Mouse (Mus musculus) limb, embryonic 12.5 days (tissue): ENCODE results near the gene Tulp1. TPM values are rescaled to one million over a fixed set of nuclear protein-coding genes. Genes with fewer than 3 reads are reported as not detected.
"Not testable (repeated sequence)": the region's sequence is repeated elsewhere in the genome, so short reads cannot be mapped to it uniquely, and the experiment has no call there.

ENCODE experiments used
- ATAC-seq: fragments of 200-750 bp; cut with Nextera tagmentation; 2 replicates; pipeline ENCODE4 v1.8.0; 2017; ENCODE audit warnings: low read depth, moderate TSS enrichment; ENCODE audit not compliant: insufficient number of reproducible peaks, insufficient read depth, low FRiP score, low TSS enrichment
- H3K27ac ChIP-seq: fragments of 300-500 bp; sonication (generic); 2 replicates; pipeline ENCODE4 v1.5.1; 2016; ENCODE audit warnings: mild to moderate bottlenecking, moderate library complexity
- H3K27me3 ChIP-seq: fragments of 300-500 bp; sonication (generic); 2 replicates; pipeline ENCODE4 v1.6.1; 2016; ENCODE audit warnings: mild to moderate bottlenecking, moderate library complexity
- H3K36me3 ChIP-seq: fragments of 300-500 bp; sonication (generic); 2 replicates; pipeline ENCODE4 v1.6.1; 2016; ENCODE audit warnings: mild to moderate bottlenecking, moderate library complexity
- H3K4me1 ChIP-seq: fragments of 300-500 bp; sonication (generic); replicated peaks from 2 replicates; pipeline ENCODE4 v1.6.1; 2016
- H3K4me2 ChIP-seq: fragments of 300-500 bp; sonication (generic); 2 replicates; pipeline ENCODE4 v1.6.1; 2016; ENCODE audit warnings: mild to moderate bottlenecking, moderate library complexity
- H3K4me3 ChIP-seq: fragments of 300-500 bp; sonication (generic); replicated peaks from 2 replicates; pipeline ENCODE4 v1.5.1; 2016; ENCODE audit warnings: mild to moderate bottlenecking
- H3K9ac ChIP-seq: fragments of 300-500 bp; sonication (generic); replicated peaks from 2 replicates; pipeline ENCODE4 v1.6.1; 2016; ENCODE audit warnings: mild to moderate bottlenecking, moderate library complexity
- H3K9me3 ChIP-seq: fragments of 300-500 bp; sonication (generic); 2 replicates; pipeline ENCODE4 v1.6.1; 2016; ENCODE audit warnings: mild to moderate bottlenecking, moderate library complexity
- WGBS: fragments of 180-500 bp; shearing (Covaris S2); methylation state at CpG from one replicate; pipeline ENCODE4 v1.1.7; 2016; 5-methylcytosine and 5-hydroxymethylcytosine counted together
- polyA plus RNA-seq: library from polyadenylated mRNA; unstranded; fragments of >200 nt; fragmentation: Nextera tagmentation; extraction: Ambion mirVana; gene quantifications from 2 replicates; pipeline ENCODE4 v1.2.1, GENCODE M21; 2016

Gene Tulp1
- polyA plus RNA-seq, 1 experiment from 2014 or later: 8.6 TPM

DNA sequence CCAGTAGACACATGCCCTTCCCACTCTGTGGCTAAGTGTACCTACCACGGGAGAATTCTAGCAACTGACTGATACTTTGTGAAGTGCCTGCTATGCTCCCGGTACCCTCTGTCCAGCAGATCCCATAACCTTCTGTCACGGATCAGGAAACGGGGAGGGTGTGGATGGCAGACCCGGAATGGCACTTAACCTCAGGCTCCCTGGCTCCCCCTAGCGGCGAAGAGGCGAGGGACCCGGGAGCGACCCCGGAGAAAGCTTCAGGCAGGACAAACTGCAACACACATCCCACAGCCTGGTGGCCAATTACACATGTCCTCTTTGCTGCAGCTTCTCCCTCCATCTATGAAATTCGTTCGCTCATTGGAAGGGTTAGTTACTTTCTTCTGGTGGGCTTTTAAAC is 3.4 kb upstream of the Tulp1 start:
- no peak for ATAC-seq

GRCm38 (mm10) chr17:28363507-28363906 is 1.5 kb downstream of the Tulp1 start:
- H3K9me3 ChIP-seq: peaks cover 3% of the 10 kb centered on the region; the same call in 1 of the 2 replicates
- peak overlapping the region; percentile 54; the same call in 1 of the 2 replicates for H3K9ac ChIP-seq
- WGBS: 12% methylated on average over 6 of the region's 6 CpGs
- peaks cover 30% of the 10 kb centered on the region for H3K4me1 ChIP-seq
- no peak overlapping the region for H3K27ac ChIP-seq
- H3K36me3 ChIP-seq: no peaks in the 10 kb centered on the region
- H3K4me2 ChIP-seq: peak overlapping the region; percentile 67
- H3K27me3 ChIP-seq: peaks cover 72% of the 10 kb centered on the region
- H3K4me3 ChIP-seq: peak overlapping the region; percentile 40
- ATAC-seq: no peak

More for the DNA sequence above, 3.4 kb upstream of the Tulp1 start:
- Histone ChIP-seq H3K4me1 (peaks cover 15% of the 10 kb centered on the region), H3K4me3 (no peak overlapping the region), H3K9ac (no peak overlapping the region), H3K4me2 (no peak overlapping the region), H3K27me3 (peaks cover 27% of the 10 kb centered on the region), H3K27ac (no peak overlapping the region), H3K9me3 (no peaks in the 10 kb centered on the region), H3K36me3 (no peaks in the 10 kb centered on the region)
- 6% methylated on average over 13 of the region's 13 CpGs for WGBS

- peaks cover 79% of the 10 kb centered on the region for H3K27me3 ChIP-seq
- peak overlapping the region; percentile 54 for H3K9ac ChIP-seq
- H3K36me3 ChIP-seq: no peaks in the 10 kb centered on the region
- H3K27ac ChIP-seq: 0 out of 2 replicates have a peak overlapping the region, but pooled peaks have one; percentile 12
- WGBS: 2% methylated on average over 25 of the region's 25 CpGs
- peaks cover 3% of the 10 kb centered on the region; the same call in 1 of the 2 replicates for H3K9me3 ChIP-seq
- H3K4me3 ChIP-seq: peak overlapping the region; percentile 40
- ATAC-seq: no peak; the same call in 1 of the 2 replicates
- H3K4me2 ChIP-seq: peak overlapping the region; percentile 67
- H3K4me1 ChIP-seq: peaks cover 30% of the 10 kb centered on the region
Observed at GRCm38 (mm10) chr17:28362653-28363292, 2.2 kb downstream of the Tulp1 start.

- Histone ChIP-seq H3K27ac (0 out of 2 replicates have a peak overlapping the region, but pooled peaks have one; percentile 12), H3K9ac (peak overlapping the region; percentile 54), H3K4me2 (peak overlapping the region; percentile 67), H3K4me1 (peaks cover 30% of the 10 kb centered on the region), H3K9me3 (peaks cover 3% of the 10 kb centered on the region; the same call in 1 of the 2 replicates), H3K36me3 (no peaks in the 10 kb centered on the region), H3K4me3 (peak overlapping the region; percentile 40), H3K27me3 (peaks cover 84% of the 10 kb centered on the region)
- no peak for ATAC-seq
- 36% methylated on average over 11 of the region's 11 CpGs for WGBS
Observed at GRCm38 (mm10) chr17:28361921-28362652, 2.9 kb downstream of the Tulp1 start.

- Histone ChIP-seq H3K27me3 (peaks cover 79% of the 10 kb centered on the region), H3K4me1 (peaks cover 30% of the 10 kb centered on the region)
- ATAC-seq: no peak
Observed at GRCm38 (mm10) chr17:28360531-28361277, 4.3 kb downstream of the Tulp1 start.

GRCm38 (mm10) chr17:28358576-28359261 is 6.3 kb downstream of the Tulp1 start:
- 20% methylated on average over 24 of the region's 24 CpGs for WGBS

More at GRCm38 (mm10) chr17:28360531-28361277, 4.3 kb downstream of the Tulp1 start:
- no peak overlapping the region for H3K4me2 ChIP-seq
- H3K4me3 ChIP-seq: no peak overlapping the region
- WGBS: 83% methylated on average over 9 of the region's 9 CpGs
- H3K9me3 ChIP-seq: peaks cover 3% of the 10 kb centered on the region; the same call in 1 of the 2 replicates
- H3K9ac ChIP-seq: no peak overlapping the region
- H3K27ac ChIP-seq: no peak overlapping the region
- no peaks in the 10 kb centered on the region for H3K36me3 ChIP-seq

GRCm38 (mm10) chr17:28355871-28356270 is 9.2 kb downstream of the Tulp1 start:
- no peaks in the 10 kb centered on the region for H3K36me3 ChIP-seq
- H3K27ac ChIP-seq: no peak overlapping the region
- H3K4me3 ChIP-seq: no peak overlapping the region
- no peak for ATAC-seq
- H3K4me1 ChIP-seq: peaks cover 12% of the 10 kb centered on the region
- WGBS: 89% methylated on average over 12 of the region's 12 CpGs
- H3K27me3 ChIP-seq: peaks cover 36% of the 10 kb centered on the region
- no peak overlapping the region for H3K9ac ChIP-seq
- peaks cover 3% of the 10 kb centered on the region; the same call in 1 of the 2 replicates for H3K9me3 ChIP-seq
- H3K4me2 ChIP-seq: no peak overlapping the region

More at GRCm38 (mm10) chr17:28358576-28359261, 6.3 kb downstream of the Tulp1 start:
- not testable (repeated sequence) for H3K4me3 ChIP-seq, H3K36me3 ChIP-seq, ATAC-seq, H3K4me2 ChIP-seq, H3K9ac ChIP-seq, H3K27ac ChIP-seq, H3K9me3 ChIP-seq
- peaks cover 17% of the 10 kb centered on the region for H3K4me1 ChIP-seq
- peaks cover 61% of the 10 kb centered on the region for H3K27me3 ChIP-seq

GRCm38 (mm10) chr17:28352018-28352417 is 13.0 kb downstream of the Tulp1 start:
- 13% methylated on average over 11 of the region's 11 CpGs for WGBS
- no peak for ATAC-seq
- Histone ChIP-seq H3K36me3 (no peaks in the 10 kb centered on the region), H3K4me1 (peaks cover 37% of the 10 kb centered on the region), H3K4me3 (peak overlapping the region; percentile 93), H3K27ac (peak overlapping the region; percentile 99), H3K4me2 (peak overlapping the region; percentile 91), H3K9me3 (no peaks in the 10 kb centered on the region), H3K9ac (peak overlapping the region; percentile 97), H3K27me3 (no peaks in the 10 kb centered on the region; the same call in 1 of the 2 replicates)

DNA sequence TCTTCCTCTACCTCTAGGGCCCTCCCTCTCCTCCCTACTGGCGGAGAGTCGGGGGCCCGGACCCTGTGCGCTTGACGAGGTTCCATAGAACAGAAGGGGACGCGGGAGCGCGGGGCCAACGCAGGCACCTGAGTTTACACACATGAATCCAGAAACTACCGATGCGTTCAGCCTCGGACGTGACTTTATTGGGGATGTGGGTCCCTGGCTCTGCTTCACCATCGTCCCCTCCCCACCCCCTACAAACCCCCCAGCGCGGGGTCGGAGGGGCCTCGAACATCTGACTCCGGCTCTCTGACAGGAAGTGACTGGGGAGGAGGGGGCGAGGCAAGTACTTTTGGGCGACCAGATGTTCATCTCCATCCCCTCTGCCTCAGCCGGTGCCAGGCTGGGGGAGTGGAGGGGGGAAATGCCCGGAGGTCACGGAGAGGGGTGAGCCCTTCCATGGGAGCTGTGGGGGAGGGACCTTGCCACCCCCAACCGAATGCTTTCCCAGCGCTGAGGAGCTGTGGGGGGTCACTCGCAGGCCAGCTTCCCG is 13.6 kb downstream of the Tulp1 start:
- ATAC-seq: peak; percentile 6
- whole genome bisulfite sequencing: 2% methylated on average over 29 of the region's 29 CpGs
- Histone ChIP-seq H3K9me3 (no peaks in the 10 kb centered on the region), H3K27ac (peak overlapping the region; percentile 99), H3K4me1 (peaks cover 43% of the 10 kb centered on the region), H3K36me3 (no peaks in the 10 kb centered on the region), H3K4me3 (peak overlapping the region; percentile 93), H3K9ac (peak overlapping the region; percentile 97), H3K27me3 (no peaks in the 10 kb centered on the region; the same call in 1 of the 2 replicates), H3K4me2 (peak overlapping the region; percentile 91)
